Mouse (Mus musculus) common myeloid progenitor, adult 5-6 weeks (primary cell): ENCODE measurements around the gene 4930430F08Rik. TPM values are rescaled to one million over a fixed set of nuclear protein-coding genes. Genes with fewer than 3 reads are reported as not detected.

ENCODE experiments used
- ATAC-seq: replicated peaks from 2 replicates; pipeline ENCODE4 v1.8.0; 2016; ENCODE audit warnings: low read depth, mild to moderate bottlenecking, moderate TSS enrichment, inconsistent platforms; ENCODE audit not compliant: poor library complexity, severe bottlenecking
- total RNA-seq: library from RNA; stranded (forward); fragments of 200-1000, 187-1606 nt; gene quantifications from 2 replicates; pipeline ENCODE4 v1.2.3, GENCODE M21; 2017

4930430F08Rik gene
- total RNA-seq, 1 experiment from 2014 or later, result 22.5 TPM

- ATAC-seq, result no peak
Observed at GRCm38 (mm10) chr10:100522330-100522729, 67.9 kb downstream of the 4930430F08Rik start.

Other genes starting within 250 kb of the 4930430F08Rik start
- not detected in 2 replicates for gene Gm4302, start 249.6 kb downstream of the 4930430F08Rik start, total RNA-seq
- gene Gm4303, start 244.5 kb downstream of the 4930430F08Rik start, total RNA-seq, result not detected in 2 replicates
- gene Gm4305, start 239.3 kb downstream of the 4930430F08Rik start, total RNA-seq, result not detected in 2 replicates
- gene Gm4307, start 229.1 kb downstream of the 4930430F08Rik start, total RNA-seq, result not detected in 2 replicates
- gene Gm4312, start 207.9 kb downstream of the 4930430F08Rik start, total RNA-seq, result not detected in 2 replicates
- 9.6 and 11.3 TPM in 2 replicates for gene Tmtc3, start 103.1 kb downstream of the 4930430F08Rik start, total RNA-seq
- 25.5 and 28.5 TPM in 2 replicates for gene Cep290, start 102.9 kb downstream of the 4930430F08Rik start, total RNA-seq
- not detected in 2 replicates for gene 1700017N19Rik, start 61 bp upstream of the 4930430F08Rik start, total RNA-seq